Mouse (Mus musculus) embryonic fibroblast, embryonic 13.5 days (primary cell): Measurements from ENCODE around the gene Sppl2a.

ENCODE experiments used
- CTCF ChIP-seq: IDR thresholded peaks from 2 replicates; pipeline ENCODE4 v1.5.1; 2011; ENCODE audit warnings: mild to moderate bottlenecking, control low read depth, low read length, moderate library complexity, borderline replicate concordance; ENCODE audit not compliant: insufficient read depth
- POLR2A ChIP-seq: IDR thresholded peaks from 2 replicates; pipeline ENCODE4 v1.6.1; 2011; ENCODE audit warnings: low read depth, mild to moderate bottlenecking, control low read depth, low read length, moderate library complexity

- TF ChIP-seq CTCF (no peak), POLR2A (no peak)
Measured at GRCm38 (mm10) chr2:126904162-126904561, 28.9 kb downstream of the Sppl2a start.
